Mouse (Mus musculus): ENCODE data around the gene Mtf2.
A peak's percentile ranks its signal among the peaks of the same experiment; 100 is the strongest.
"Not testable (repeated sequence)": the region's sequence is repeated elsewhere in the genome, so short reads cannot be mapped to it uniquely, and the experiment has no call there.

The Mtf2 gene

GRCm38 (mm10) chr5:108065465-108066411, at the start of gene Mtf2:
Gene Mtf2, plus strand, starts transcription at chr5:108065674.
- peak; percentile 95 for DNase-seq (ENCODE audit: low read depth, low spot score)

GRCm38 (mm10) chr5:108017232-108017631, 48.2 kb upstream of the Mtf2 start:
- DNase-seq (ENCODE audit: low read depth, low spot score): no peak

- DNase-seq (ENCODE audit: low read depth, low spot score): no peak
Observed at GRCm38 (mm10) chr5:108019367-108019766, 46.1 kb upstream of the Mtf2 start.

GRCm38 (mm10) chr5:108021346-108021745, 44.1 kb upstream of the Mtf2 start:
- DNase-seq (ENCODE audit: low read depth, low spot score): no peak

DNA sequence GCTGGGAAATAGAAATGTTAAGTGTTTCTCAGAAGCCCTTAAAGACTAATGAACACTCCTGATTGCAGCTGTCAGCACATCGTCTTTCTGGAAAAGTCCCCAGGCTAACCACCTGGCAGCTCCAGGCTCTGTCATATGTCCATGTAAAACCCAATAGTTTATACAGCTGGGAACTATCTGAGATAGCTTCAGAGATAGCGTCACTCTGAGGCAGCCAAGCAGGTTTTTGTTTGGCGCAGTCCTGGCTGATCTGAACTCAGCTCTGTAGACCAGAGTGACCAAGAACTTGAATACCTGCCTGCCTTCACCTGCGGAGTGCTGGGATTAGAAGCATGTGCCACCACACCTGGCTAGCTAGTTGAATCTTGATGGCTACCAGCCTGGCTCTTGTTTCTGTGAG, 37.2 kb upstream of the Mtf2 start:
- DNase-seq (ENCODE audit: low read depth, low spot score): no peak

- not testable (repeated sequence) for DNase-seq (ENCODE audit: low read depth, low spot score)
Observed at GRCm38 (mm10) chr5:108028797-108029536, 36.5 kb upstream of the Mtf2 start.

DNA sequence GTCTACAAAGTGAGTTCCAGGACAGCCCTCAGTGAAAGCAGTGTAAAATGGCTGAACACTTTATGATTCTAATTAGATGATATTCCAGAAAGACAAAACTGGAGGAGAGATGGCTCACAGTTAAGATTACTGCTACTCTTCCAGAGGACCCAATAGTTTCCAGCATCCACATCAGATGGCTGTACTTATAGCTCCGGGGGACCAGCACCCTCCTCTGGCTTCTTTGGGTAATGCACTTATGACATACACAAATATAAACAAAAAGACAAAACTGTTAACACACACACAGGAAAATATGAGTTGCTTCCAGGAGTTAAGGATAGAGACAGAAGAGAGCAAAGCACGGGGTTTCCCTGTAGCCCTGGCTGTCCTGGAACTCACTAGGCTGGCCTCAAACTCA, 35.5 kb upstream of the Mtf2 start:
- DNase-seq (ENCODE audit: low read depth, low spot score): no peak

DNA sequence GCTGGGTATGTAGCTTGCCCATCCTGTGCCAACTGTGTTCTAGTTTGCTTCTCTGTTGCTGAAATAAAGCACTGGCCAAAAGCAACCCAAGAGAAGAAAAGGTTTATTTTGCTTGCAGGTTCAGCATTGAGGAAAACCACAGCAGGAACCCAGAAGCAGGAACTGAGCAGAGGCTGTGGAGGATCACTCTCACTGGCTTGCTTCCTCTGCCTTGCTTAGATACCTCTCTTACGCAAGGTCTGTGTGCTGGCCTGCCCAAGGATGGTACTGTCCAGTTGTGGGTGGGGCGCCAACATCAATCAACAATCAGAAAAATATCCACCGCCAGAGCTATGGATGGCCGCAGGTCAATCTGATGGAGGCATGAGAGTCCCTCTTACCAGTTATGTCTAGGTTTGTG, 34.2 kb upstream of the Mtf2 start:
- DNase-seq (ENCODE audit: low read depth, low spot score): no peak

DNA sequence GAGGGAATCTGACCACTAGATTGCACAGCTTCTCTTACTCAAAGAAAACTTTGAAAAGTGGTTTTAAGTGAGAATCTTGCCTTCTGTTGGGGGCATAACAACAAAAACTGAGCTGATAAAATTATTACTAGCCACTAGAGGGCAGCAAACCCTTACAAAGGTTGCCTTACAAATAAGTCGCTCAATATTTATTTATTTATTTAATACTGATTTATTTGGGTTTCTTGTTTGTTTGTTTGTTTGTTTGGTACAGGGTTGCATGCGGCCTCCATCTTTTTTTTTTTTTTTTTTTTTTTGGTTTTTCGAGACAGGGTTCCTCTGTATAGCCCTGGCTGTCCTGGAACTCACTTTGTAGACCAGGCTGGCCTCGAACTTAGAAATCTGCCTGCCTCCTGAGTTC, 31.3 kb upstream of the Mtf2 start:
- DNase-seq (ENCODE audit: low read depth, low spot score): peak; percentile 38

- no peak for DNase-seq (ENCODE audit: low read depth, low spot score)
Observed at GRCm38 (mm10) chr5:108035523-108035922, 30.0 kb upstream of the Mtf2 start.

DNA sequence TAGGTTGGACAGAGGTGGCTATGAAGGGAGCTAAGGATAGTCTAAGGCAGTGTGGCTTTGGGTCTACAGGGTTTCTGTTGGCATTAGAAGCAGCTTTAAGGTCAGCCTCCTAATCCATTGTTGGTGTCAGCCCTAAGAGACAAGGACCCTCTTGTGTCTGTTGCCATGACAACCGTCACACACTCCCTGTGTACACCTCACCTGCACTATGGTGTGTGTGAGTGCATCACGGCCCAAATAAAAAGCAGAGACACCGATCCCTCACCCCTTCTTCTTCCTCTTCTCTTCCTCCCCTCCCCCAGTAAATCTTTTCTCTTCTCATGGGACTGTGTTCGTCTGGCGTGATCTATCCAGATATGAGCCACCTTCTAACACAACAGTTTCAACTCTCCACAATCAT, 23.4 kb upstream of the Mtf2 start:
- DNase-seq (ENCODE audit: low read depth, low spot score): no peak

DNA sequence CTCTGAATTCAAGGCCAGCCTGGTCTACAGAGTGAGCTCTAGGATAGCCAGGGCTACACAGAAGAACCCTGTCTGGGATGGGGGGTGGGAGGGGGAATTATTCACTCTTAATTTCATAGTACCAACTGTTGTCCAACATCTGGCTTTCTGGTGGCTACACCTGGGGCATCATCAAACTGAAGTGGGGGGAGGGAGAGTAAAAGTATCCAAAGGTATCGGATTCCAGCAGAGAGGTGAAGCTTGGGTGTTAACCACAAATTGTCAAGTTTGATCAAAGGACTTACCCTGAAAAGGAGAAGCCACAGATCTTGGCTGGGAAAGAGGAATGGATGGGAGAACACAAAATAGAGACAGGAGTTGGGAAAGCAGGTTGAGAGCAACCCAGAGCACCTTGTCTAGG, 21.6 kb upstream of the Mtf2 start:
- DNase-seq (ENCODE audit: low read depth, low spot score): no peak

GRCm38 (mm10) chr5:108049711-108050268, 15.7 kb upstream of the Mtf2 start:
- no peak for DNase-seq (ENCODE audit: low read depth, low spot score)

- DNase-seq (ENCODE audit: low read depth, low spot score): no peak
Observed at GRCm38 (mm10) chr5:108051026-108051425, 14.4 kb upstream of the Mtf2 start.

- not testable (repeated sequence) for DNase-seq (ENCODE audit: low read depth, low spot score)
Observed at GRCm38 (mm10) chr5:108051727-108052126, 13.7 kb upstream of the Mtf2 start.

GRCm38 (mm10) chr5:108052200-108052599, 13.3 kb upstream of the Mtf2 start:
- no peak for DNase-seq (ENCODE audit: low read depth, low spot score)

DNA sequence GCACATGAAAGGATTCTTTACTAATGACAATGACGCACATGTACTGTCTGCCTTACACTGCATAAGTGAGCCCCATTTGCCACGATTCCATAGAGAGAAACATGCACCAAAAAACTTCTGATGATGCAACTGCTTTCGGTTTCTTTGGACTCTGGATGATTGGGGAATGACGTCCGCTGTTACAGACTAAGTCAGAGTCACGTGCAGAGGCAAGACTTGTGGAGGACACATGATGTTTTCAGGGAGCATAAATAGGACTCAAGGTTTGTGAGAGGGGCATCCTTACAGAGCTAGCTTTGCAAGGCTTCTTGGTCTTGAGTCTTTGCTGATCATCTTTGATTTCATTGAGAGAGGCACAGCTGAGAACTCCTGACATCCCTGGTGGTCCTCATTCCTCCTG, 11.9 kb upstream of the Mtf2 start:
- DNase-seq (ENCODE audit: low read depth, low spot score): no peak

DNA sequence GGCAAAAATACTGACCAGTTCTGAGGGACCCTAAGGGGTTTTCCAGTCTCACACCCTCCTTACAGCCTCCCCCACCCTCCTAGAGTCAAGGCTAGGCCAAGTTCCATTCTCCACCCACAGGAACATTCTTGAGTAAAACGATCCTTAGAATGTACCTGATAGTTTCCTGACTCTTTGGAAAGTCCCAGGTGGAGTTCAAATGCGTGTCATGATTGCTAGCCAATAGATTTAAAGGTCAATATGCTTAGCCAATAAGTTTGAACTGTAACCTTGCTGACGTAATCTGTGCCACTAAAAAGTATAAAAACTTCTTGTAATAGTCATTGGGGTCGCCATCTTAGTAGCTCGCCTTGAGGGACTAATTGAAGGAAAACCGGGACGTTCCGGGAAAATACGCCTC, 5.1 kb upstream of the Mtf2 start:
- no peak for DNase-seq (ENCODE audit: low read depth, low spot score)

GRCm38 (mm10) chr5:108072301-108072700, 6.8 kb downstream of the Mtf2 start:
- no peak for DNase-seq (ENCODE audit: low read depth, low spot score)

DNA sequence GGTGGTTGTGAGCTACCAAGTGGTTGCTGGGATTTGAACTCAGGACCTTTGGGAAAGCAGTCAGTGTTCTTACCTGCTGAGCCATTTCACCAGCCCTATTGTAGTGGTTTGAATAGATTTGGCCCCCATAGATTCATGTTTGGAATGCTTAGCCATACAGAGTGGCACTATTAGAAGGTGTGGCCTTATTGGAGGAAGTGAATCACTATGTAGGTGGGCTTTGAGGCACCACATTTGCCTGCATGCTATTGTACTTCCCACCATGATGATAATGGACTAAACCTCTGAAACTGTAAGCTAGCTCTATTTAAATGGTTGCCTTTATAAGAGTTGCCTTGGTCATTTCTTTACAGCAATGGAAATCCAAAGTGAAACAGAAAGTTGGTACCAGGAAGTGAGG, 10.8 kb downstream of the Mtf2 start:
- no peak for DNase-seq (ENCODE audit: low read depth, low spot score)

DNA sequence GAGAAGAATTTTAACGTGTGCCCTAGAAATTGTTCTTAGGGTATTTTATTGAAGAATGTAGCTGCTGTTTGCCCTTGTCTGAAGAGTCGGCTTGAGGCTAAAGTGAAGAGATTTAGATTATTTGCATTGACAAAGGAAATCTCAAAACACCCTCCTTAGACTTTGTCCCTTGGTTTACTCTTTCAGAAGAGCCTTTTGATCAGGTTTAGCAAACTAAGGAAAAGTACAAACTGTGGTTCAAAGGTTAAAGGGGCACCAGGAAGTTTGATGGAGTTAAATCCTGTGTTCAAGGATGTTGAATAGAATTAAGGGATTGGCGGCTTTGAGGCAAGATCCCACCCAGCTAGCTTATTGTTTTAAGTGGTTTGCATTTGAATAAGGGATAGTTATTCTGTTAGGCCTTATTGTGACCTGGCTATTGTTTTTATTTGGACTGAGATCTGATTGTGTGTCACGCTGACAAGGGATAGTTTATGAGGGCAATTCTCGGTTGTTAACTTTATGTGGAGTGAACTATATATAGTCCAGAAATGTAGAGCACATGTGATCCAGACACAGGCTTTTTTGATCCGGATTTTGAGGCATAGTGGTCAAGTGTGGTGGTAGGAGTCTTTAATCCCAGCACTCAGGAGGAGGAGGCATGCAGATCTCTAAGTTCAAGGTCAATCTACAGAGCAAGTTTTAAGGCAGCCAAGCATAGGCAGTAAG, 11.5 kb downstream of the Mtf2 start:
- DNase-seq (ENCODE audit: low read depth, low spot score): no peak

DNA sequence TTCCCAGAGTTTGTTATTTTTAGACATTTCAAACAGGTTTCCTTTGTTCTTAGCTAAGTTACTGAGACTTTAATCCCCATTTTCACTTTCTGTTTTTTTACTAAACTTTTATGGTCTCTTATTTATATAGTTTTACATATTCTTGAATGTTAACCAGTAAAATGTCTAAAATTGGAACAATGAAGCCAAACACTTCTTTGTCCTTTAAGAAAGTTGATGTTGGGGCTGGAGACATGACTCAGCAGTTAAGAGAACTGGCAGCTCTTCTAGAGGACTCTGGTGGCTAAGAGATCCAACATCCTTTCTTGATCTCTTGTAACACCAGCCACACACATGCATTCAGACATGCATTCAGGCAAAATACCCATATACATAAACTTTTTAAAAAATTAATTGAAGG, 14.1 kb downstream of the Mtf2 start:
- DNase-seq (ENCODE audit: low read depth, low spot score): no peak

All from retina, adult 2 months (tissue).